Mouse (Mus musculus) adrenal gland, postnatal 10 days (tissue): ENCODE data around the gene Rps25. TPM values are rescaled to one million over a fixed set of nuclear protein-coding genes. Genes with fewer than 3 reads are reported as not detected.
"Not testable (repeated sequence)": the region's sequence is repeated elsewhere in the genome, so short reads cannot be mapped to it uniquely, and the experiment has no call there.

Experiments
- DNase-seq: peaks from one replicate; pipeline ENCODE4 v3.0.0; 2021; ENCODE audit warnings: mixed read lengths
- long read RNA-seq, 2 experiments: library from polyadenylated mRNA; stranded (forward); transcript quantifications; one replicate each; pipeline ENCODE4 v2.0.0; 2021
- total RNA-seq, 2 experiments: library from RNA; stranded (reverse); gene quantifications; 2 replicates each; pipeline ENCODE4 v1.2.3; 2021

The Rps25 gene
- total RNA-seq = 1,000 to 10,000 TPM; 1,303 to 1,311 TPM
- long read RNA-seq, experiment 1, transcript Rps25-201 (5 exons, 1,280 nt) = major isoform, 284 of 432 reads
- long read RNA-seq, experiment 1, partial matches to known transcripts = 136 of 432 reads
- long read RNA-seq, experiment 1, other reads (novel, unspliced or antisense) = 4 of 432 reads
- long read RNA-seq, experiment 2, transcript Rps25-201 (5 exons, 1,280 nt) = major isoform, 240 of 305 reads
- long read RNA-seq, experiment 2, partial matches to known transcripts = 60 of 305 reads
- long read RNA-seq, experiment 2, other reads (novel, unspliced or antisense) = 5 of 305 reads

GRCm38 (mm10) chr9:44406906-44407751 lies at the start of gene Rps25, which contains the start of gene Trappc4:
Gene Rps25, plus strand, starts transcription at chr9:44407139.
Gene Trappc4, minus strand, starts transcription at chr9:44407600.
- DNase-seq = peak; percentile 94

- no peak for DNase-seq
These were observed 49.7 kb upstream of the Rps25 start for GRCm38 (mm10) chr9:44357207-44357606.

GRCm38 (mm10) chr9:44361190-44361917 lies 45.6 kb upstream of the Rps25 start, which contains the start of gene Vps11:
Gene Vps11, minus strand, starts transcription at chr9:44361670.
- DNase-seq = peak; percentile 97

GRCm38 (mm10) chr9:44361931-44362330 lies 45.0 kb upstream of the Rps25 start:
- DNase-seq = not testable (repeated sequence)

GRCm38 (mm10) chr9:44364480-44364879 lies 42.5 kb upstream of the Rps25 start:
- no peak for DNase-seq

GRCm38 (mm10) chr9:44373386-44373785 lies 33.6 kb upstream of the Rps25 start:
- DNase-seq = no peak

GRCm38 (mm10) chr9:44376141-44376540 lies 30.8 kb upstream of the Rps25 start:
- no peak for DNase-seq

GRCm38 (mm10) chr9:44377335-44377734 lies 29.6 kb upstream of the Rps25 start:
- not testable (repeated sequence) for DNase-seq

GRCm38 (mm10) chr9:44378153-44378730 lies 28.7 kb upstream of the Rps25 start:
- DNase-seq = no peak

- peak; percentile 100 for DNase-seq
These were observed 27.7 kb upstream of the Rps25 start, which contains the start of gene Hyou1 for GRCm38 (mm10) chr9:44379054-44379834. Gene Hyou1, plus strand, starts transcription at chr9:44379490.

- DNase-seq = no peak
These were observed 27.1 kb upstream of the Rps25 start for GRCm38 (mm10) chr9:44379862-44380261.

GRCm38 (mm10) chr9:44384596-44384995 lies 22.3 kb upstream of the Rps25 start:
- no peak for DNase-seq

GRCm38 (mm10) chr9:44387221-44387620 lies 19.7 kb upstream of the Rps25 start:
- no peak for DNase-seq

GRCm38 (mm10) chr9:44389273-44389672 lies 17.7 kb upstream of the Rps25 start:
- DNase-seq = peak; percentile 61

- DNase-seq = peak; percentile 86
These were observed 15.5 kb upstream of the Rps25 start for GRCm38 (mm10) chr9:44391466-44391865.

GRCm38 (mm10) chr9:44396684-44397411 lies 10.1 kb upstream of the Rps25 start, which contains the start of gene Slc37a4:
Gene Slc37a4, plus strand, starts transcription at chr9:44396852.
- DNase-seq = peak; percentile 97

- DNase-seq = no peak
These were observed 8.9 kb upstream of the Rps25 start for GRCm38 (mm10) chr9:44398087-44398486.

- DNase-seq = no peak
These were observed 8.4 kb upstream of the Rps25 start for GRCm38 (mm10) chr9:44398551-44398950.

- no peak for DNase-seq
These were observed 7.7 kb upstream of the Rps25 start for GRCm38 (mm10) chr9:44399114-44399794.

GRCm38 (mm10) chr9:44399795-44400114 lies 7.2 kb upstream of the Rps25 start:
- no peak for DNase-seq
